Mouse (Mus musculus) hindbrain, embryonic 14.5 days (tissue): ENCODE results near the gene Nfkbie. TPM values are rescaled to one million over a fixed set of nuclear protein-coding genes. Genes with fewer than 3 reads are reported as not detected.

Experiments used
- ATAC-seq: fragments of 200-750 bp; cut with Nextera tagmentation; 2 replicates; pipeline ENCODE4 v1.8.0; 2017; ENCODE audit warnings: moderate number of reproducible peaks, mild to moderate bottlenecking, moderate TSS enrichment, moderate library complexity; ENCODE audit not compliant: low FRiP score
- DNase-seq: peaks from one replicate; pipeline ENCODE4 v3.0.0-alpha.2; 2015; ENCODE audit warnings: low spot score
- H3K27ac ChIP-seq: fragments of 300-500 bp; sonication (generic); 2 replicates; pipeline ENCODE4 v1.5.1; 2014; ENCODE audit warnings: mild to moderate bottlenecking, moderate library complexity
- H3K27me3 ChIP-seq: fragments of 300-500 bp; sonication (generic); 2 replicates; pipeline ENCODE4 v1.6.1; 2014; ENCODE audit warnings: mild to moderate bottlenecking, low read length, mixed read lengths; ENCODE audit not compliant: control insufficient read depth, insufficient read depth
- H3K36me3 ChIP-seq: fragments of 300-500 bp; sonication (generic); replicated peaks from 2 replicates; pipeline ENCODE4 v1.6.1; 2014; ENCODE audit not compliant: control insufficient read depth, insufficient read depth
- H3K4me1 ChIP-seq: fragments of 300-500 bp; sonication (generic); replicated peaks from 2 replicates; pipeline ENCODE4 v1.6.1; 2014; ENCODE audit warnings: antibody characterized with exemption, low read length, mixed read lengths; ENCODE audit not compliant: control insufficient read depth, insufficient read depth
- H3K4me2 ChIP-seq: fragments of 300-500 bp; sonication (generic); replicated peaks from 2 replicates; pipeline ENCODE4 v1.6.1; 2014; ENCODE audit warnings: mild to moderate bottlenecking, moderate library complexity
- H3K4me3 ChIP-seq: fragments of 300-500 bp; sonication (generic); replicated peaks from 2 replicates; pipeline ENCODE4 v1.5.1; 2014; ENCODE audit warnings: mild to moderate bottlenecking, low read length
- H3K9ac ChIP-seq: fragments of 300-500 bp; sonication (generic); 2 replicates; pipeline ENCODE4 v1.6.1; 2014
- H3K9me3 ChIP-seq: fragments of 300-500 bp; sonication (generic); 2 replicates; pipeline ENCODE4 v1.6.1; 2016; ENCODE audit warnings: low read length; ENCODE audit not compliant: control insufficient read depth
- WGBS: fragments of 180-500 bp; shearing (Covaris S2); extraction: QIAGEN DNeasy Blood & Tissue Kit; methylation state at CpG from one replicate; pipeline ENCODE4 v1.1.7; 2014; 5-methylcytosine and 5-hydroxymethylcytosine counted together
- polyA plus RNA-seq: library from polyadenylated mRNA; unstranded; fragments of >200 nt; fragmentation: Nextera tagmentation; extraction: Ambion mirVana; gene quantifications from 2 replicates; pipeline ENCODE4 v1.2.1, GENCODE M21; 2014

Nfkbie gene
- polyA plus RNA-seq, 1 experiment from 2014 or later: 4.3 TPM

- DNase-seq: no peak
- no peak overlapping the region for H3K4me3 ChIP-seq
- no peak overlapping the region for H3K4me2 ChIP-seq
- 43% methylated on average over 3 of the region's 3 CpGs for WGBS
- no peak for ATAC-seq
- H3K4me1 ChIP-seq: peaks cover 19% of the 10 kb centered on the region
- H3K9me3 ChIP-seq: no peaks in the 10 kb centered on the region
- H3K9ac ChIP-seq: no peak overlapping the region
- no peaks in the 10 kb centered on the region for H3K36me3 ChIP-seq
- H3K27ac ChIP-seq: no peak overlapping the region
- H3K27me3 ChIP-seq: peaks cover 49% of the 10 kb centered on the region
These were observed 42.3 kb downstream of the Nfkbie start for GRCm38 (mm10) chr17:45597787-45598186.

- Histone ChIP-seq H3K9me3 (no peaks in the 10 kb centered on the region), H3K4me3 (no peak overlapping the region), H3K27ac (no peak overlapping the region), H3K36me3 (no peaks in the 10 kb centered on the region), H3K4me1 (peaks cover 18% of the 10 kb centered on the region), H3K27me3 (peaks cover 48% of the 10 kb centered on the region), H3K9ac (no peak overlapping the region), H3K4me2 (no peak overlapping the region)
- ATAC-seq (no peak), DNase-seq (no peak)
- 90% methylated on average over 2 of the region's 2 CpGs for WGBS
These were observed 42.9 kb downstream of the Nfkbie start for GRCm38 (mm10) chr17:45598376-45598775.

- Histone ChIP-seq H3K4me3 (no peak overlapping the region; the same call in 1 of the 2 replicates), H3K27me3 (peaks cover 43% of the 10 kb centered on the region), H3K9me3 (no peaks in the 10 kb centered on the region), H3K4me1 (peaks cover 18% of the 10 kb centered on the region), H3K4me2 (peak overlapping the region; percentile 55), H3K36me3 (no peaks in the 10 kb centered on the region), H3K27ac (no peak overlapping the region), H3K9ac (peak overlapping the region; percentile 31; the same call in 1 of the 2 replicates)
- WGBS: 48% methylated on average over 3 of the region's 3 CpGs
- ATAC-seq (no peak), DNase-seq (no peak)
These were observed 43.4 kb downstream of the Nfkbie start for GRCm38 (mm10) chr17:45598891-45599290.

GRCm38 (mm10) chr17:45599446-45600242, 44.1 kb downstream of the Nfkbie start, which contains the start of gene Slc29a1:
Gene Slc29a1 (minus strand): TSS chr17:45599606.
- H3K36me3 ChIP-seq: no peaks in the 10 kb centered on the region
- no peak within 1 kb of the TSS for H3K27ac ChIP-seq
- DNase-seq: no peak
- peak within 1 kb of the TSS; percentile 55 for H3K4me2 ChIP-seq
- peak within 1 kb of the TSS; percentile 31 for H3K9ac ChIP-seq
- WGBS: 14% methylated on average over 30 of the region's 32 CpGs
- peak within 1 kb of the TSS; percentile 20 for H3K4me3 ChIP-seq
- peaks cover 15% of the 10 kb centered on the region for H3K4me1 ChIP-seq
- H3K9me3 ChIP-seq: no peaks in the 10 kb centered on the region
- H3K27me3 ChIP-seq: peaks cover 37% of the 10 kb centered on the region
- no peak for ATAC-seq

GRCm38 (mm10) chr17:45600267-45600666, 44.8 kb downstream of the Nfkbie start:
- Histone ChIP-seq H3K9ac (no peak overlapping the region), H3K4me2 (no peak overlapping the region), H3K4me1 (peaks cover 9% of the 10 kb centered on the region), H3K4me3 (no peak overlapping the region), H3K36me3 (no peaks in the 10 kb centered on the region), H3K27ac (no peak overlapping the region), H3K9me3 (no peaks in the 10 kb centered on the region), H3K27me3 (peaks cover 32% of the 10 kb centered on the region)
- DNase-seq: no peak
- ATAC-seq: no peak
- WGBS: 65% methylated on average over 8 of the region's 8 CpGs

- ATAC-seq: no peak
- DNase-seq: no peak
- peaks cover 8% of the 10 kb centered on the region for H3K4me1 ChIP-seq
- H3K9ac ChIP-seq: 0 out of 2 replicates have a peak overlapping the region, but pooled peaks have one; percentile 17
- no peaks in the 10 kb centered on the region for H3K36me3 ChIP-seq
- no peak overlapping the region for H3K4me3 ChIP-seq
- H3K27ac ChIP-seq: no peak overlapping the region
- no peaks in the 10 kb centered on the region for H3K9me3 ChIP-seq
- WGBS: 13% methylated on average over 22 of the region's 22 CpGs
- peaks cover 32% of the 10 kb centered on the region for H3K27me3 ChIP-seq
- no peak overlapping the region for H3K4me2 ChIP-seq
These were observed 45.8 kb downstream of the Nfkbie start for GRCm38 (mm10) chr17:45601325-45601724.

GRCm38 (mm10) chr17:45601877-45602304, 46.4 kb downstream of the Nfkbie start, which contains the start of gene Mymx:
Gene Mymx (minus strand): TSS chr17:45602102.
- no peak within 1 kb of the TSS for H3K4me3 ChIP-seq
- DNase-seq (no peak), ATAC-seq (no peak)
- H3K4me1 ChIP-seq: peaks cover 8% of the 10 kb centered on the region
- 0 out of 2 replicates have a peak within 1 kb of the TSS, but pooled peaks have one; percentile 17 for H3K9ac ChIP-seq
- WGBS: 26% methylated on average over 6 of the region's 6 CpGs
- H3K4me2 ChIP-seq: no peak within 1 kb of the TSS
- H3K27me3 ChIP-seq: peaks cover 32% of the 10 kb centered on the region
- H3K27ac ChIP-seq: no peak within 1 kb of the TSS
- H3K36me3 ChIP-seq: no peaks in the 10 kb centered on the region
- no peaks in the 10 kb centered on the region for H3K9me3 ChIP-seq

GRCm38 (mm10) chr17:45602984-45603383, 47.5 kb downstream of the Nfkbie start:
- H3K4me3 ChIP-seq: no peak overlapping the region
- no peak overlapping the region for H3K4me2 ChIP-seq
- H3K27me3 ChIP-seq: peaks cover 32% of the 10 kb centered on the region
- no peak for DNase-seq
- no peaks in the 10 kb centered on the region for H3K9me3 ChIP-seq
- H3K36me3 ChIP-seq: no peaks in the 10 kb centered on the region
- no peak overlapping the region for H3K27ac ChIP-seq
- no peak for ATAC-seq
- H3K9ac ChIP-seq: no peak overlapping the region
- peaks cover 8% of the 10 kb centered on the region for H3K4me1 ChIP-seq
- WGBS: 74% methylated on average over 3 of the region's 3 CpGs

GRCm38 (mm10) chr17:45606992-45607879, 51.7 kb downstream of the Nfkbie start:
- WGBS: 81% methylated on average over 15 of the region's 15 CpGs
- H3K36me3 ChIP-seq: no peaks in the 10 kb centered on the region

More at GRCm38 (mm10) chr17:45606992-45607879, 51.7 kb downstream of the Nfkbie start:
- Histone ChIP-seq H3K9ac (no peak overlapping the region), H3K27me3 (peaks cover 2% of the 10 kb centered on the region; the same call in 1 of the 2 replicates), H3K9me3 (no peaks in the 10 kb centered on the region), H3K4me2 (no peak overlapping the region), H3K27ac (no peak overlapping the region), H3K4me1 (no peaks in the 10 kb centered on the region), H3K4me3 (no peak overlapping the region)
- ATAC-seq (no peak), DNase-seq (no peak)
